Mouse (Mus musculus) B cell, adult (primary cell): ENCODE data around the gene Vmn2r34. TPM values are rescaled to one million over a fixed set of nuclear protein-coding genes. Genes with fewer than 3 reads are reported as not detected.

Source experiments
- total RNA-seq: library from RNA; stranded (reverse); gene quantifications from 4 replicates; pipeline ENCODE4 v1.2.4, GENCODE M21; 2023; ENCODE audit not compliant: inconsistent age

Vmn2r34 gene
- not detected in 4 replicates for total RNA-seq

DNA sequence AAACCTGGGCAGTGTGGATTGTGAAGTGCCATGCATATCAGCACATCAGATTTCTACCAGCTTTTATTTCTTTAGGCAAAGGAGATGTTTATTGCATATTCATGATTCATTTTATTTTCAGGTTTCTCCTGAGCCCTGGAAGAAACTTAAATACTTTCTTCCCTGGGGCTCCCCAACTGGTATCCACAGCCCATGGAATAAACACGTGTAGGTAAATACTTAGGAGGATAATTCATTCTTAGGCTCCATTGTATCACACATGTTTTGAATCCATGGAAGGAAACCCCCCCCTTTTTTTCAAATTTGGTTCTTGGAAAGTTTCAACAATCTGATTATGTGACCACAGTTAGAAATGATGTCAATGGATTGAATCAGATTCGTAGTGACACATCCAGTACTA lies at the start of gene Vmn2r34:
Gene Vmn2r34, minus strand, starts transcription at position 101 of the 400 bp plus-strand sequence.

Other genes with a start within 250 kb of the Vmn2r34 start
- gene Vmn2r32, start 209.5 kb downstream of the Vmn2r34 start, total RNA-seq: not detected in 4 replicates
- gene Vmn2r33, start 122.7 kb downstream of the Vmn2r34 start, total RNA-seq: not detected in 4 replicates
- not detected in 4 replicates for gene Vmn2r35, start 130.4 kb upstream of the Vmn2r34 start, total RNA-seq
- gene Vmn2r36, start 213.0 kb upstream of the Vmn2r34 start, total RNA-seq: not detected in 4 replicates